Mouse (Mus musculus) kidney, adult 2 months (tissue): ENCODE data around the gene Fam126b. TPM values are rescaled to one million over a fixed set of nuclear protein-coding genes. Genes with fewer than 3 reads are reported as not detected.
A peak's percentile ranks its signal among the peaks of the same experiment; 100 is the strongest.
"Not testable (repeated sequence)": the region's sequence is repeated elsewhere in the genome, so short reads cannot be mapped to it uniquely, and the experiment has no call there.

Experiments
- DNase-seq: peaks from one replicate; pipeline ENCODE4 v3.0.0; 2021
- H3K27ac ChIP-seq: fragments of 200-500 bp; 2 replicates; pipeline ENCODE4 v1.5.1; 2012; ENCODE audit warnings: low read depth, low read length, control low read depth, inconsistent platforms; ENCODE audit not compliant: insufficient read depth
- H3K27me3 ChIP-seq: fragments of 200-500 bp; replicated peaks from 2 replicates; pipeline ENCODE4 v1.6.1; 2012; ENCODE audit warnings: mild to moderate bottlenecking, moderate library complexity, low read length, inconsistent platforms; ENCODE audit not compliant: control insufficient read depth, insufficient read depth
- H3K36me3 ChIP-seq: fragments of 200-500 bp; 2 replicates; pipeline ENCODE4 v1.6.1; 2012; ENCODE audit warnings: mild to moderate bottlenecking, moderate library complexity, low read length, inconsistent platforms; ENCODE audit not compliant: control insufficient read depth, insufficient read depth
- H3K4me1 ChIP-seq: fragments of 200-500 bp; 2 replicates; pipeline ENCODE4 v1.6.1; 2011; ENCODE audit warnings: low read length; ENCODE audit not compliant: control insufficient read depth, insufficient read depth
- H3K4me3 ChIP-seq: fragments of 200-500 bp; 2 replicates; pipeline ENCODE4 v1.5.1; 2011; ENCODE audit warnings: mild to moderate bottlenecking, low read depth, low read length, control low read depth; ENCODE audit not compliant: insufficient read depth
- CTCF ChIP-seq: fragments of 200-500 bp; conservative IDR thresholded peaks from 2 replicates; pipeline ENCODE4 v1.5.1; 2011; ENCODE audit warnings: low read depth, mild to moderate bottlenecking, control low read depth, low read length, moderate library complexity, mixed read lengths; ENCODE audit not compliant: insufficient read depth, insufficient read length
- POLR2A ChIP-seq: fragments of 200-500 bp; IDR thresholded peaks from one replicate; pipeline ENCODE4 v1.6.1; 2011; ENCODE audit warnings: low read depth, low read length, control low read depth
- WGBS: fragments of 180-500 bp; shearing (Covaris S2); methylation state at CpG from one replicate; pipeline ENCODE4 v1.1.7; 2018; 5-methylcytosine and 5-hydroxymethylcytosine counted together
- polyA plus RNA-seq: library from polyadenylated mRNA; depleted of rRNA; stranded (reverse); fragments of >200 nt; gene quantifications from 2 replicates; pipeline ENCODE4 v1.2.3, GENCODE M21; 2012; rRNA removed

The Fam126b gene
- 5.3 and 5.4 TPM in 2 replicates for polyA plus RNA-seq

- no peak for TF ChIP-seq CTCF
- TF ChIP-seq POLR2A = peak; percentile 43
- Histone ChIP-seq H3K36me3 (no peaks in the 10 kb centered on the region), H3K4me3 (peak within 1 kb of the TSS; percentile 91), H3K27ac (peak within 1 kb of the TSS; percentile 86), H3K27me3 (no peaks in the 10 kb centered on the region), H3K4me1 (no peaks in the 10 kb centered on the region; the same call in 1 of the 2 replicates)
- peak; percentile 95 for DNase-seq
- WGBS = under 1% methylated on average over 41 of the region's 41 CpGs
Measured at GRCm38 (mm10) chr1:58586171-58586997, at the start of gene Fam126b, which contains the start of gene Ndufb3. TSS of gene Fam126b (minus strand) at chr1:58586323. TSS of gene Ndufb3 (plus strand) at chr1:58586384.

DNA sequence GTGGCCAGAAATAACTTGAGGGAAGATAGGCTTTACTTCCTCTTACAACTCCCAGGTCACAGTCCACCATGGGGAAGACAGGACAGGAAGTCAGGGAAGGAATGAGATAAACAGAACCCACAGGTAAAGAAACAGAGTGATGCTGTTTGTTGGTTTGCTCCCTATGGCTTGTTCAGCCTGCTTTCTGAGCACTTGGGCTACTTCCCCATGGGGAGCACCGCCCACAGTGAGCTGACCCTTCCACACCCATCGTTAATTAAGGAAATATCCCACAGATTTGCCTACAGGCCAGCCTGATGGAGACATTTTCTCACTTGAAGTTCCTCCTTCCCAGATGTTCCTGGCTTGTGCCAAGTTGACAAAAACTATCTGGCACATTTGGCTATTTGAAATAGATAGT lies 42.7 kb upstream of the Fam126b start:
- WGBS = 74% methylated on average over 2 of the region's 2 CpGs
- H3K4me1 ChIP-seq, H3K4me3 ChIP-seq, H3K27me3 ChIP-seq, H3K36me3 ChIP-seq, H3K27ac ChIP-seq, DNase-seq: not testable (repeated sequence)

- no peak overlapping the region for H3K4me3 ChIP-seq
- TF ChIP-seq POLR2A (no peak), CTCF (no peak)
- peaks cover 3% of the 10 kb centered on the region; the same call in 1 of the 2 replicates for H3K4me1 ChIP-seq
- H3K27ac ChIP-seq = no peak overlapping the region
- DNase-seq = no peak
- H3K36me3 ChIP-seq = no peaks in the 10 kb centered on the region
- WGBS = 66% methylated on average over 7 of the region's 7 CpGs
- no peaks in the 10 kb centered on the region for H3K27me3 ChIP-seq
Measured at GRCm38 (mm10) chr1:58621996-58622748, 36.0 kb upstream of the Fam126b start.

- DNase-seq = peak; percentile 73
- H3K4me1 ChIP-seq = peaks cover 3% of the 10 kb centered on the region; the same call in 1 of the 2 replicates
- H3K27ac ChIP-seq = 0 out of 2 replicates have a peak overlapping the region, but pooled peaks have one; percentile 59
- H3K4me3 ChIP-seq = no peak overlapping the region
- 72% methylated on average over 3 of the region's 3 CpGs for WGBS
- no peak for TF ChIP-seq POLR2A
- no peak for TF ChIP-seq CTCF
- no peaks in the 10 kb centered on the region for H3K36me3 ChIP-seq
- H3K27me3 ChIP-seq = no peaks in the 10 kb centered on the region
Measured at GRCm38 (mm10) chr1:58621251-58621650, 35.1 kb upstream of the Fam126b start.

- H3K4me1 ChIP-seq = peaks cover 10% of the 10 kb centered on the region; the same call in 1 of the 2 replicates
- WGBS = 96% methylated on average over 2 of the region's 2 CpGs
- no peak for DNase-seq
- no peak overlapping the region for H3K4me3 ChIP-seq
- no peak overlapping the region for H3K27ac ChIP-seq
- H3K27me3 ChIP-seq = no peaks in the 10 kb centered on the region
- TF ChIP-seq CTCF (peak; percentile 31; the same call in 1 of the 2 replicates), POLR2A (no peak)
- no peaks in the 10 kb centered on the region for H3K36me3 ChIP-seq
Measured at GRCm38 (mm10) chr1:58618766-58619165, 32.6 kb upstream of the Fam126b start.

DNA sequence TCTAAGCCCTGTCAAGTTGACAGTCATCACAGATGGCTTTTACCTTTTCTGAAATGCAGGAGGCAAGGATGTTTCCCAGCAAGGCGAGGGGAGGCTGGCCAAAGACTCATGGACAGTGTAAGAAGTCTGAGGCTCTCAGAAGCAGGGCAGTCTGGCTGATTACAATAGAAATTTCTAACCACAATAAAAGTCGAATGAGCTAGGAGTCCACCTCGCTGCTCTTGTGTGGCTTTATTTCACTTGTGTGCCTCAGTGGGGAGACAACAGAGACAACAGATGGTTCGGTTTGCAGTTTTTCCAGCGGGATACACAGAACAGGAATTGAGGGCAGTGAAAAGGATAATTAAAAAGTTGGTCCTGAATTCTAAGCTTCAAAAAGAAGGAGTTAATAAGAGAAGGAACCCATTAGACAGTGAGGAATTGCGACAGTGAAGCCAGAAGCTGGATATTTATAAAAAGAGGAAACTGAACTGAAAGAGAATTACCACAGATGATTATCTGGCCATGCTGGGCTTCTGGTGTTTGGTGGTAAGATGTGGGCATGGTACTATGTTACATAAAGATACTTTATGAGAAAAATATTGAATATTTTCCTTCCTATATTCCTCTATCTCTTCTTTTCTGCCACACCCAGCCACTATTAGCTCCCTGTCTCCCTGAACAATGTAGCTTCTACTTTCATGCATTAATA lies 32.0 kb upstream of the Fam126b start:
- Histone ChIP-seq H3K27ac (no peak overlapping the region), H3K4me3 (no peak overlapping the region), H3K27me3 (no peaks in the 10 kb centered on the region), H3K36me3 (no peaks in the 10 kb centered on the region), H3K4me1 (peaks cover 10% of the 10 kb centered on the region; the same call in 1 of the 2 replicates)
- no peak for DNase-seq
- WGBS = 77% methylated on average over 6 of the region's 6 CpGs
- TF ChIP-seq POLR2A (no peak), CTCF (no peak)

GRCm38 (mm10) chr1:58617076-58617475 lies 31.0 kb upstream of the Fam126b start:
- H3K4me1 ChIP-seq = peaks cover 10% of the 10 kb centered on the region; the same call in 1 of the 2 replicates
- WGBS = 74% methylated on average over 5 of the region's 5 CpGs
- no peaks in the 10 kb centered on the region for H3K36me3 ChIP-seq
- DNase-seq = no peak
- no peaks in the 10 kb centered on the region for H3K27me3 ChIP-seq
- no peak overlapping the region for H3K4me3 ChIP-seq
- TF ChIP-seq POLR2A = no peak
- TF ChIP-seq CTCF = no peak
- no peak overlapping the region for H3K27ac ChIP-seq
